Mouse (Mus musculus) heart, postnatal 0 days (tissue): ENCODE measurements around the gene Actr8. TPM values are rescaled to one million over a fixed set of nuclear protein-coding genes. Genes with fewer than 3 reads are reported as not detected.

ENCODE experiments used
- ATAC-seq: fragments of 200-750 bp; cut with Nextera tagmentation; 2 replicates; pipeline ENCODE4 v1.8.0; 2017; ENCODE audit warnings: low read depth, moderate number of reproducible peaks, moderate library complexity; ENCODE audit not compliant: insufficient read depth
- DNase-seq: peaks from one replicate; pipeline ENCODE4 v3.0.0-alpha.2; 2016; ENCODE audit warnings: low spot score
- H3K27ac ChIP-seq: fragments of 300-500 bp; sonication (generic); 2 replicates; pipeline ENCODE4 v1.5.1; 2014; ENCODE audit warnings: low read depth, mild to moderate bottlenecking
- H3K27me3 ChIP-seq: fragments of 300-500 bp; sonication (generic); 2 replicates; pipeline ENCODE4 v1.6.1; 2014; ENCODE audit warnings: low read length, mixed read lengths; ENCODE audit not compliant: control insufficient read depth, insufficient read depth
- H3K36me3 ChIP-seq: fragments of 300-500 bp; sonication (generic); replicated peaks from 2 replicates; pipeline ENCODE4 v1.6.1; 2014; ENCODE audit warnings: low read length, mixed read lengths; ENCODE audit not compliant: control insufficient read depth, insufficient read depth
- H3K4me1 ChIP-seq: fragments of 300-500 bp; sonication (generic); 2 replicates; pipeline ENCODE4 v1.6.1; 2014; ENCODE audit warnings: antibody characterized with exemption; ENCODE audit not compliant: control insufficient read depth, insufficient read depth
- H3K4me2 ChIP-seq: fragments of 300-500 bp; sonication (generic); 2 replicates; pipeline ENCODE4 v1.6.1; 2014; ENCODE audit warnings: low read depth, mild to moderate bottlenecking, low read length, moderate library complexity
- H3K4me3 ChIP-seq: fragments of 300-500 bp; sonication (generic); 2 replicates; pipeline ENCODE4 v1.5.1; 2014; ENCODE audit warnings: low read depth, low read length
- H3K9ac ChIP-seq: fragments of 300-500 bp; sonication (generic); replicated peaks from 2 replicates; pipeline ENCODE4 v1.6.1; 2014; ENCODE audit warnings: low read depth, low read length, mixed read lengths
- H3K9me3 ChIP-seq: fragments of 300-500 bp; sonication (generic); replicated peaks from 2 replicates; pipeline ENCODE4 v1.6.1; 2016; ENCODE audit warnings: low read length; ENCODE audit not compliant: control insufficient read depth
- CTCF ChIP-seq: IDR thresholded peaks from 2 replicates; pipeline ENCODE4 v1.5.1; 2016; ENCODE audit warnings: antibody characterized with exemption, control low read depth, low read depth
- EP300 ChIP-seq: IDR thresholded peaks from 2 replicates; pipeline ENCODE4 v1.6.1; 2016; ENCODE audit warnings: antibody characterized with exemption, low read depth
- WGBS: fragments of 180-500 bp; shearing (Covaris S2); extraction: QIAGEN DNeasy Blood & Tissue Kit; methylation state at CpG from one replicate; pipeline ENCODE4 v1.1.7; 2014; 5-methylcytosine and 5-hydroxymethylcytosine counted together
- polyA plus RNA-seq: library from polyadenylated mRNA; unstranded; fragments of >200 nt; fragmentation: Nextera tagmentation; extraction: Ambion mirVana; gene quantifications from 2 replicates; pipeline ENCODE4 v1.2.1, GENCODE M21; 2015
- total RNA-seq: library from RNA; depleted of rRNA; stranded (reverse); fragments of >200 nt; gene quantifications from 2 replicates; pipeline ENCODE4 v1.2.3, GENCODE M21; 2014; ENCODE audit warnings: low replicate concordance

The Actr8 gene
- total and polyA plus RNA-seq, 2 experiments from 2014 or later: 15.3 to 44.2 TPM

GRCm38 (mm10) chr14:30018846-30019245 lies 40.7 kb downstream of the Actr8 start:
- no peak overlapping the region for H3K4me3 ChIP-seq
- H3K9me3 ChIP-seq: no peaks in the 10 kb centered on the region
- H3K27ac ChIP-seq: no peak overlapping the region
- no peaks in the 10 kb centered on the region for H3K36me3 ChIP-seq
- H3K9ac ChIP-seq: no peak overlapping the region
- TF ChIP-seq CTCF: no peak
- no peak for TF ChIP-seq EP300
- no peaks in the 10 kb centered on the region for H3K4me1 ChIP-seq
- no peak overlapping the region for H3K4me2 ChIP-seq
- H3K27me3 ChIP-seq: no peaks in the 10 kb centered on the region
- DNase-seq: no peak
- WGBS: 84% methylated on average over 6 of the region's 6 CpGs
- ATAC-seq: no peak

- no peak for DNase-seq
- 91% methylated on average over 8 of the region's 8 CpGs for WGBS
- H3K4me2 ChIP-seq: no peak overlapping the region
- no peaks in the 10 kb centered on the region for H3K36me3 ChIP-seq
- TF ChIP-seq CTCF: no peak
- no peak overlapping the region for H3K9ac ChIP-seq
- no peaks in the 10 kb centered on the region for H3K4me1 ChIP-seq
- no peaks in the 10 kb centered on the region for H3K27me3 ChIP-seq
- ATAC-seq: no peak
- H3K4me3 ChIP-seq: no peak overlapping the region
- no peaks in the 10 kb centered on the region for H3K9me3 ChIP-seq
- no peak overlapping the region for H3K27ac ChIP-seq
Measured at GRCm38 (mm10) chr14:30019375-30019774, 41.2 kb downstream of the Actr8 start.

GRCm38 (mm10) chr14:30019792-30020575 lies 41.8 kb downstream of the Actr8 start:
- H3K36me3 ChIP-seq: no peaks in the 10 kb centered on the region
- ATAC-seq: no peak

GRCm38 (mm10) chr14:30022471-30022870 lies 44.3 kb downstream of the Actr8 start:
- TF ChIP-seq EP300 (no peak), CTCF (no peak)
- Histone ChIP-seq H3K4me3 (no peak overlapping the region), H3K27ac (no peak overlapping the region), H3K9me3 (no peaks in the 10 kb centered on the region), H3K9ac (no peak overlapping the region), H3K27me3 (no peaks in the 10 kb centered on the region), H3K4me2 (no peak overlapping the region), H3K4me1 (no peaks in the 10 kb centered on the region), H3K36me3 (no peaks in the 10 kb centered on the region)
- 85% methylated on average over 6 of the region's 6 CpGs for WGBS
- DNase-seq (no peak), ATAC-seq (no peak)

More at GRCm38 (mm10) chr14:30019792-30020575, 41.8 kb downstream of the Actr8 start:
- Histone ChIP-seq H3K27me3 (no peaks in the 10 kb centered on the region), H3K9me3 (no peaks in the 10 kb centered on the region), H3K4me3 (no peak overlapping the region), H3K27ac (no peak overlapping the region), H3K4me1 (no peaks in the 10 kb centered on the region), H3K4me2 (no peak overlapping the region), H3K9ac (no peak overlapping the region)
- TF ChIP-seq EP300: no peak
- no peak for TF ChIP-seq CTCF
- no peak for DNase-seq
- WGBS: 63% methylated on average over 9 of the region's 9 CpGs

- Histone ChIP-seq H3K4me2 (no peak overlapping the region), H3K4me1 (no peaks in the 10 kb centered on the region), H3K4me3 (no peak overlapping the region), H3K36me3 (no peaks in the 10 kb centered on the region), H3K27ac (no peak overlapping the region; the same call in 1 of the 2 replicates), H3K9me3 (no peaks in the 10 kb centered on the region), H3K9ac (no peak overlapping the region), H3K27me3 (no peaks in the 10 kb centered on the region)
- DNase-seq: no peak
- no peak for TF ChIP-seq EP300
- TF ChIP-seq CTCF: no peak
- 46% methylated on average over 7 of the region's 7 CpGs for WGBS
- ATAC-seq: no peak
Measured at GRCm38 (mm10) chr14:30024387-30024786, 46.2 kb downstream of the Actr8 start.

- WGBS: 26% methylated on average over 2 of the region's 2 CpGs
- Histone ChIP-seq H3K4me3 (no peak overlapping the region), H3K27ac (no peak overlapping the region), H3K27me3 (no peaks in the 10 kb centered on the region), H3K4me1 (no peaks in the 10 kb centered on the region), H3K9ac (no peak overlapping the region), H3K9me3 (no peaks in the 10 kb centered on the region), H3K36me3 (no peaks in the 10 kb centered on the region), H3K4me2 (no peak overlapping the region)
- peak; percentile 28 for TF ChIP-seq CTCF
- no peak for TF ChIP-seq EP300
- DNase-seq (no peak), ATAC-seq (no peak)
Measured at GRCm38 (mm10) chr14:30027378-30027777, 49.2 kb downstream of the Actr8 start.
